In the genomic region with DNA sequence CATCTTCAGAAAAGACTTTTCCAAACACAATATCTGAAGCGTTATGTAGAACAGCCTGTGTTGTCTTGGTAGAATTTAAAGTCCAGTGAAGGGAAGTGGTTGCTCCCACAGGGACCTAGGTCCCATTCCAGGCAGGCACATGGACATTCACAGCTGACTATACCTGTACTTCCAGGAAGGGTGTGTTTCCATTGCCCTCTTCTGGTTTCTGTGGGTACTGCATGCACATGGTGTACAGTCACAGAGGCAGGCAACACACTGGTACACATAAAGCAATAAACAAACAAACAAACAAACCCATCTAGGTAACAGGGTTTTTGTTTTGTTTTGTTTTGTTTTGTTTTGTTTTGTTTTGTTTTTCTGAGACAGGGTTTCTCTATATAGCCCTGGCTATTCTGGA, we compare ENCODE assay signal across 11 mouse cellular contexts. TPM values are rescaled to one million over a fixed set of nuclear protein-coding genes. Genes with fewer than 3 reads are reported as not detected.
DNase-seq lines count a peak whose midpoint lies in the region; ATAC-seq and TF ChIP-seq lines count a peak whose summit lies in the region.
"Had no signal": no experiment of that assay in that cellular context is flagged by ENCODE, and none has a peak within 500 bp of the region (broad histone marks: within the 10 kb centered on the region; RNA-seq: fewer than 3 reads in every experiment).

No protein-coding gene starts in this region.

- TF ChIP-seq POLR2A in liver, adult 2 months (IDR thresholded peaks at IDR 0.05; ENCODE audit: extremely low read depth, insufficient read depth, low read length): no peak
- TF ChIP-seq POLR2A in bone marrow, adult 2 months (IDR thresholded peaks at IDR 0.05; ENCODE audit: borderline replicate concordance, control insufficient read depth, low read depth, low read length): no peak

- H3K79me2 ChIP-seq in liver, adult 2 months (ENCODE audit: control insufficient read depth, insufficient read depth, low read length): no peaks in the 10 kb centered on the region

- H3K9me3 ChIP-seq in liver, embryonic 11.5 days (ENCODE audit: control insufficient read depth, low read length): no peaks in the 10 kb centered on the region
- H3K9me3 ChIP-seq: limb, embryonic 15.5 days; stomach, embryonic 15.5 days had no signal

- no peak overlapping the region for H3K4me3 ChIP-seq in liver, adult 2 months (ENCODE audit: insufficient read depth, low read depth, low read length)
- no peak overlapping the region for H3K4me3 ChIP-seq in liver, embryonic 11.5 days (ENCODE audit: low read depth, low read length)
- no peak overlapping the region for H3K4me3 ChIP-seq in bone marrow, adult 2 months (replicated peaks; ENCODE audit: control insufficient read depth, low read depth, low read length)
- H3K4me3 ChIP-seq: limb, embryonic 15.5 days; stomach, embryonic 15.5 days had no signal

- no peak overlapping the region for H3K4me2 ChIP-seq in liver, embryonic 11.5 days
- H3K4me2 ChIP-seq: limb, embryonic 15.5 days; stomach, embryonic 15.5 days had no signal

- no peaks in the 10 kb centered on the region for H3K36me3 ChIP-seq in liver, adult 2 months (ENCODE audit: control insufficient read depth, insufficient read depth, low read length)
- no peaks in the 10 kb centered on the region for H3K36me3 ChIP-seq in liver, embryonic 11.5 days (ENCODE audit: control insufficient read depth, insufficient read depth, low read length)
- H3K36me3 ChIP-seq: limb, embryonic 15.5 days; stomach, embryonic 15.5 days had no signal

- H3K27ac ChIP-seq in liver, adult 2 months (replicated peaks; ENCODE audit: insufficient read depth, low read depth, low read length): no peak overlapping the region
- no peak overlapping the region for H3K27ac ChIP-seq in liver, embryonic 11.5 days (ENCODE audit: low read depth, low read length)
- H3K27ac ChIP-seq in bone marrow, adult 2 months (ENCODE audit: control insufficient read depth, insufficient read depth, low read depth, low read length, poor library complexity): no peak overlapping the region
- H3K27ac ChIP-seq: limb, embryonic 15.5 days; stomach, embryonic 15.5 days had no signal

- no peak overlapping the region for H3K9ac ChIP-seq in liver, adult 2 months (ENCODE audit: low read depth, low read length)
- no peak overlapping the region for H3K9ac ChIP-seq in liver, embryonic 11.5 days (ENCODE audit: low read depth, low read length)
- H3K9ac ChIP-seq: limb, embryonic 15.5 days; stomach, embryonic 15.5 days had no signal

- WGBS in liver, adult 2 months: 100% methylated on average over 1 of the region's 1 CpGs
- WGBS in liver, embryonic 11.5 days: 90% methylated on average over 1 of the region's 1 CpGs
- WGBS in bone marrow, adult 2 months: 92% methylated on average over 1 of the region's 1 CpGs

- no peak for ATAC-seq in liver, embryonic 11.5 days (replicated peaks; ENCODE audit: low FRiP score)
- peak; percentile 53; the same call in 1 of the 2 replicates for ATAC-seq in neutrophil, adult 5-6 weeks (ENCODE audit: extremely low read depth, insufficient number of reproducible peaks, low FRiP score, poor library complexity, severe bottlenecking)

- H3K4me1 ChIP-seq in liver, adult 2 months (ENCODE audit: control insufficient read depth, insufficient read depth, low read length): peaks cover 3% of the 10 kb centered on the region
- no peaks in the 10 kb centered on the region for H3K4me1 ChIP-seq in liver, embryonic 11.5 days (replicated peaks; ENCODE audit: control insufficient read depth, insufficient read depth, low read length)
- no peaks in the 10 kb centered on the region for H3K4me1 ChIP-seq in bone marrow, adult 2 months (ENCODE audit: control insufficient read depth, insufficient read depth, low read length)
- H3K4me1 ChIP-seq: limb, embryonic 15.5 days; stomach, embryonic 15.5 days had no signal

- peak; percentile 40 to 50 for DNase-seq in cerebellum, postnatal 10 days
- DNase-seq in cerebellum, adult 18-20 months: no peak
- no peak for DNase-seq in liver, adult 2 months (ENCODE audit: extremely low read depth, low read depth, low spot score)
- DNase-seq in liver, embryonic 11.5 days (ENCODE audit: low spot score): no peak
- no peak for DNase-seq in ovary, postnatal 14 days (ENCODE audit: low spot score)
- no peak for DNase-seq in layer of hippocampus, postnatal 14 days (ENCODE audit: low spot score in 2 of 2)
- DNase-seq: cerebellum, adult 8-10 months had no signal

- TF ChIP-seq CTCF in liver, adult 2 months (IDR thresholded peaks at IDR 0.05; ENCODE audit: low read depth, low read length): peak; percentile 40; the same call in 1 of the 2 replicates
- TF ChIP-seq CTCF in bone marrow, adult 2 months (IDR thresholded peaks at IDR 0.05; ENCODE audit: control insufficient read depth, insufficient read depth, low read length): peak; percentile 29; the same call in 1 of the 2 replicates

- no peaks in the 10 kb centered on the region for H3K27me3 ChIP-seq in liver, adult 2 months (ENCODE audit: control insufficient read depth, insufficient read depth, low read length)
- peaks cover 5% of the 10 kb centered on the region; the same call in 1 of the 2 replicates for H3K27me3 ChIP-seq in liver, embryonic 11.5 days (replicated peaks; ENCODE audit: control insufficient read depth, insufficient read depth, low read length)

RNA-seq across cellular contexts. Expression of a gene that starts 7.9 kb away (rescaled TPM):
- total RNA-seq in liver, adult 2 months (2014; rRNA removed): 4.8 and 6.2 TPM in 2 replicates
- 1.2 and 1.3 TPM in 2 replicates for polyA plus RNA-seq in liver, adult 2 months (2012; rRNA removed)
- polyA plus RNA-seq in liver, embryonic 11.5 days (2014; fragmentation: Nextera tagmentation; extraction: Ambion mirVana): 11.2 and 11.5 TPM in 2 replicates
- polyA plus RNA-seq in bone marrow, adult 2 months (2011; ENCODE audit: insufficient read depth, insufficient read length, low replicate concordance, missing spikeins): 1.7 and 5.1 TPM in 2 replicates
- total RNA-seq in neutrophil, adult 5-6 weeks (2017): 0.93 and 1.1 TPM in 2 replicates
- 10 to 100 TPM; 28.4 to 30.1 TPM for total RNA-seq in layer of hippocampus, postnatal 14 days (2021)

Comparison
In these comparisons a context has a peak if more than half of its experiments do, and no peak if none do; other contexts are left out.
1. DNase-seq: peak in cerebellum, postnatal 10 days (2 of 2); none in cerebellum, adult 18-20 months (0 of 2), liver, adult 2 months (single experiment), liver, embryonic 11.5 days (single experiment), ovary, postnatal 14 days (single experiment) and layer of hippocampus, postnatal 14 days (0 of 2).